Mouse (Mus musculus): Measurements from ENCODE around the gene Nxt1.

DNA sequence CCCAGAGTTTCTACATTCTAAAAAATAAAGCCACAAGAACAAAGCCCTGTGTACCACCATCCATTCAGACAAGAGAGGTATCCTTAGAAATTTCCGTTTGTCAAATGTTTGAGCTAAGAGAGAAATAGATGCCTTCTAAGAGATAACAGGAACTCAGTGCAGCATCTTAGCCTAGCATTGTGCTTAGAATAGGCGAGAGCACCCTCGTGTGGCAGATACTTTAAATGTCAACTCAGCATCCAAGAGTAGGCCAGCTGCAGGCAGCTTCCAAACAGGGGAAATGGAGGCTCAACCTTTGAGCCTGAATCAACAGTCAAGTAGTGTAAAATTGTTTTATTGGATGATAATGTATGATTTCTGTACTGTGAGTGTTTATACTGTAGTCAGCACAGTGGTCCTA, 17.4 kb upstream of the Nxt1 start:
- TF ChIP-seq GATA1 (IDR thresholded peaks at IDR 0.05; ENCODE audit: borderline replicate concordance, low read length) (no peak; the same call in 2 of the 3 replicates), FLI1 (IDR thresholded peaks at IDR 0.05; ENCODE audit: low read length) (no peak)

All from megakaryocyte, embryonic 14.5 days (primary cell).